Mouse (Mus musculus) intestine, postnatal 0 days (tissue): Measurements from ENCODE around the gene Hbb-bh1. TPM values are rescaled to one million over a fixed set of nuclear protein-coding genes. Genes with fewer than 3 reads are reported as not detected.
"Not testable (repeated sequence)": the region's sequence is repeated elsewhere in the genome, so short reads cannot be mapped to it uniquely, and the experiment has no call there.

Experiments used
- ATAC-seq: fragments of 200-750 bp; cut with Nextera tagmentation; 2 replicates; pipeline ENCODE4 v1.8.0; 2017; ENCODE audit warnings: mild to moderate bottlenecking, moderate TSS enrichment, moderate library complexity
- H3K27ac ChIP-seq: fragments of 300-500 bp; sonication (generic); 2 replicates; pipeline ENCODE4 v1.5.1; 2014; ENCODE audit warnings: mild to moderate bottlenecking, low read depth, low read length, moderate library complexity
- H3K27me3 ChIP-seq: fragments of 300-500 bp; sonication (generic); replicated peaks from 2 replicates; pipeline ENCODE4 v1.6.1; 2014; ENCODE audit warnings: low read length, mixed read lengths; ENCODE audit not compliant: control insufficient read depth, insufficient read depth
- H3K36me3 ChIP-seq: fragments of 300-500 bp; sonication (generic); 2 replicates; pipeline ENCODE4 v1.6.1; 2014; ENCODE audit warnings: mild to moderate bottlenecking, moderate library complexity; ENCODE audit not compliant: control insufficient read depth, insufficient read depth
- H3K4me1 ChIP-seq: fragments of 300-500 bp; sonication (generic); replicated peaks from 2 replicates; pipeline ENCODE4 v1.6.1; 2014; ENCODE audit warnings: antibody characterized with exemption, low read length, mixed read lengths; ENCODE audit not compliant: control insufficient read depth, insufficient read depth
- H3K4me2 ChIP-seq: fragments of 300-500 bp; sonication (generic); replicated peaks from 2 replicates; pipeline ENCODE4 v1.6.1; 2014; ENCODE audit warnings: low read depth, mild to moderate bottlenecking, moderate library complexity
- H3K4me3 ChIP-seq: fragments of 300-500 bp; sonication (generic); 2 replicates; pipeline ENCODE4 v1.5.1; 2014; ENCODE audit warnings: low read depth, low read length
- H3K9ac ChIP-seq: fragments of 300-500 bp; sonication (generic); 2 replicates; pipeline ENCODE4 v1.6.1; 2014; ENCODE audit warnings: mild to moderate bottlenecking, low read depth, low read length
- H3K9me3 ChIP-seq: fragments of 300-500 bp; sonication (generic); 2 replicates; pipeline ENCODE4 v1.6.1; 2016; ENCODE audit warnings: mixed run types; ENCODE audit not compliant: control insufficient read depth
- CTCF ChIP-seq: sonication (generic); IDR thresholded peaks from 2 replicates; pipeline ENCODE4 v1.5.1; 2016; ENCODE audit warnings: low read depth, mild to moderate bottlenecking, control low read depth, antibody characterized with exemption, moderate library complexity
- WGBS: fragments of 180-500 bp; shearing (Covaris S2); extraction: QIAGEN DNeasy Blood & Tissue Kit; methylation state at CpG from one replicate; pipeline ENCODE4 v1.1.7; 2014; 5-methylcytosine and 5-hydroxymethylcytosine counted together
- polyA plus RNA-seq: library from polyadenylated mRNA; unstranded; fragments of >200 nt; fragmentation: Nextera tagmentation; extraction: Ambion mirVana; gene quantifications from 2 replicates; pipeline ENCODE4 v1.2.1, GENCODE M21; 2015

Hbb-bh1 gene
- polyA plus RNA-seq, 1 experiment from 2014 or later = not detected

- Histone ChIP-seq H3K4me1 (no peaks in the 10 kb centered on the region), H3K9me3 (no peaks in the 10 kb centered on the region), H3K27me3 (no peaks in the 10 kb centered on the region), H3K4me3 (no peak within 1 kb of the TSS), H3K9ac (no peak within 1 kb of the TSS), H3K36me3 (no peaks in the 10 kb centered on the region), H3K4me2 (no peak within 1 kb of the TSS), H3K27ac (no peak within 1 kb of the TSS)
- no peak for TF ChIP-seq CTCF
- peak; percentile 38; the same call in 1 of the 2 replicates for ATAC-seq
- WGBS = 92% methylated on average over 4 of the region's 4 CpGs
These were observed 15.2 kb downstream of the Hbb-bh1 start, which contains the start of gene Hbb-bs for GRCm38 (mm10) chr7:103827808-103828207. Gene Hbb-bs (minus strand): TSS chr7:103828096.

GRCm38 (mm10) chr7:103827139-103827538, 15.8 kb downstream of the Hbb-bh1 start:
- not testable (repeated sequence) for H3K4me3 ChIP-seq, H3K36me3 ChIP-seq, ATAC-seq, H3K27ac ChIP-seq, H3K27me3 ChIP-seq, H3K4me2 ChIP-seq, H3K9me3 ChIP-seq, H3K4me1 ChIP-seq, H3K9ac ChIP-seq
- WGBS = no CpG with 5 or more reads among the region's 2 CpGs

GRCm38 (mm10) chr7:103826255-103826887, 16.6 kb downstream of the Hbb-bh1 start:
- Histone ChIP-seq H3K27me3 (no peaks in the 10 kb centered on the region), H3K27ac (no peak overlapping the region), H3K9me3 (no peaks in the 10 kb centered on the region), H3K36me3 (no peaks in the 10 kb centered on the region), H3K4me1 (no peaks in the 10 kb centered on the region), H3K4me2 (no peak overlapping the region), H3K4me3 (no peak overlapping the region), H3K9ac (no peak overlapping the region)
- no peak for ATAC-seq
- TF ChIP-seq CTCF = no peak
- 54% methylated on average over 3 of the region's 3 CpGs for WGBS

- no peaks in the 10 kb centered on the region for H3K36me3 ChIP-seq
- no peak overlapping the region for H3K9ac ChIP-seq
- H3K27ac ChIP-seq = no peak overlapping the region
- no peaks in the 10 kb centered on the region for H3K4me1 ChIP-seq
- no peak for TF ChIP-seq CTCF
- H3K4me3 ChIP-seq = no peak overlapping the region
- no peaks in the 10 kb centered on the region for H3K9me3 ChIP-seq
- no peak overlapping the region for H3K4me2 ChIP-seq
- H3K27me3 ChIP-seq = no peaks in the 10 kb centered on the region
- ATAC-seq = no peak
- 91% methylated on average over 3 of the region's 3 CpGs for WGBS
These were observed 17.3 kb downstream of the Hbb-bh1 start for GRCm38 (mm10) chr7:103825536-103826254.

GRCm38 (mm10) chr7:103824597-103824996, 18.4 kb downstream of the Hbb-bh1 start:
- Histone ChIP-seq H3K4me2 (no peak overlapping the region), H3K4me1 (no peaks in the 10 kb centered on the region), H3K4me3 (no peak overlapping the region), H3K36me3 (no peaks in the 10 kb centered on the region), H3K9ac (no peak overlapping the region), H3K27ac (no peak overlapping the region), H3K9me3 (no peaks in the 10 kb centered on the region), H3K27me3 (no peaks in the 10 kb centered on the region)
- TF ChIP-seq CTCF = no peak
- ATAC-seq = no peak
- 81% methylated on average over 2 of the region's 2 CpGs for WGBS

- not testable (repeated sequence) for H3K4me3 ChIP-seq, H3K9me3 ChIP-seq, H3K4me1 ChIP-seq, H3K4me2 ChIP-seq, H3K27me3 ChIP-seq, H3K27ac ChIP-seq, ATAC-seq, H3K9ac ChIP-seq, H3K36me3 ChIP-seq
- 75% methylated on average over 1 of the region's 2 CpGs for WGBS
These were observed 27.9 kb downstream of the Hbb-bh1 start for GRCm38 (mm10) chr7:103815085-103815484.
